Mouse (Mus musculus) lung, postnatal 36 days (tissue): ENCODE results near the gene Nup85.
"Not testable (repeated sequence)": the region's sequence is repeated elsewhere in the genome, so short reads cannot be mapped to it uniquely, and the experiment has no call there.

Experiments
- DNase-seq: peaks from one replicate; pipeline ENCODE4 v3.0.0; 2022; ENCODE audit warnings: mixed read lengths

Nup85 gene

DNA sequence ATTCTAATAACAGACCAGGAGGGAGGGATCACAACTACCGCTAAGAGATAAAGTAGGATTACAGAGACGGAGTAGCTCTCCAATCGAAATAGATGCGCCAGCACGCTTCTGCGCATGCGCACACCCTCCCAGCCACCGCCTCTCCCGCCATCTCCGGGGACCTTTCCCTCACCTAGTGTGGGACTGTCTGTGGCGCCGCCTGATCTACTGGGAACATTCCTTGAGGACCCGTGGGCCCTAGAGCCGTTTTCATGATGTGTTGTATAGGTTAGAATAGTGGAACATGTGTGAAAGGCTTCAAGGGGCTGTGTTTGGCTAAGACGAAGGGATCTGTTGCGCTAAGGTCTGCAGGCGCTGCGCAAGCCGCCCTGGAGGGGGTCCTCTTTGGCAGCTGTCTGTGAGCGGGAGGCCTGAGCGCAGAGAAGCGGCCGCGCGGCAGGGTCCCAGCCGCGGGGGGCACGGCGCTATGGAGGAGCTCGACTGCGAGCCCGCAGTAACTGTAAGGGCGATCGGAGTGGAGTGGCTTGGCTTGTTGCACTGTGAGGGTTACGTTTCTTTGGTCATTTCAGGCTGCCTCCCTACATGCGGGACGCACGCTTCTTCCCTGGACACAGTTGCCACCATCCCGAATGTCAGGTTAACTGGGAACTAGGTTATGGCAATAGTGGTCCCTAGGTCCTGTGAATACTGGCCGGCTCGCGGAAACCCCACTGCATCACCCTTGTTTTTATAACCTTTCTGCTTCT is at the start of gene Nup85:
Nup85 (plus strand) TSS at position 371 of the 746 bp plus-strand sequence.
- DNase-seq = peak; percentile 98

DNA sequence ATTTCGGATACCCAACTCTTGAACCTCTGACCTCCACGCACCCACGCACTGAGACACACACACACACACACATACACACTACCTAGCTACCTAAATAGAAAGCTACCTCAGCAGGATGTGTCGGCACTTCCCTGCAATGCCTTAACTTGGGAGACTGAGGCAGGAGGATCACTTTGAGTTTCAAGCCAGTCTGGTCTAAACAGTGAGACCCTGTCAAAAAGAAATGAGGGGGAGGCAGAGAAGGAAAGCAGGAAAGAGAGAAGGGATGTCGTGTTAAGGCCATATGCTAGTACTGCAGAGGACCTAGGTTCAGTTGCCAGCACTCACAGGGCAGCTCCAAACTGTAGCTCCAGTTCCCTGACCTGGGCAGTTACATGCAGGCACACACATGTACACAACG is 49.2 kb upstream of the Nup85 start:
- no peak for DNase-seq

DNA sequence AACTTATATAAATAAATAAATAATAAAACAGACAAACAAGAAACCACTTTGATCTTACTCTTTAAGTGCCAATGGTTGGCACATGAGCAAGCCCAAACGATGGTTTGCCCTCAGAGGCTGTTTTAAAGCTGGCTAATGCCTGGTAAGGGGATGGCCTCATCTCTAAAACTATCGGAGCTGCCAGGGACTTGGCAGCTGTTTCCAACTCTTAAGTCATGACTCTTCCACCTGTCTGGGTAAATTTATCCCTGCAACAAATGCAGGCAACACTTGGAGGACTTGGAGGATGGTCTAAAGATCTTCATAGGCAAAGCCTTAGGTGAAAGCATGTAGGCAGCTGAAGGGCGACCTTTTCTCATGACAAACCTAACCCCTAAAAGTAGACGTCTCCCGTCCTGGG is 47.3 kb upstream of the Nup85 start:
- no peak for DNase-seq

DNA sequence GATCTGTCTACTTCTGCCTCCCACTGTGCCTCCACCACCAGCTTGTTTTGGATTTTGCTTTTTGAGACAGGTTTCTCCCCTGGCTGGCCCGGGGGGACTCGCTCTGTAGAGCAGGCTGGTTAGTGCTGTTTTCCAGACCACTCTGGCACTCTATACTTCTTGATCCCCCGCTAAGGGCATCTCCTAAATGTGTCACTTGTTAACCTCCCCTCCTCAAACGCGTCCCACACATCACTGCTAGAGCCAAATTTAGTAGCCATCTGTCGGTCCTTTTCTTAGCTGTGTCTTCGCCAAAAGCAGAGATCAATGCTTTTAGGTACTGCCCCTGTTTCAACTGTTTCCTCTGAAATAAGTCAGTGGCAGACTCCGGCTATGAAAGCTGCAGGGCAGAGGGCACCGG is 45.5 kb upstream of the Nup85 start:
- no peak for DNase-seq

DNA sequence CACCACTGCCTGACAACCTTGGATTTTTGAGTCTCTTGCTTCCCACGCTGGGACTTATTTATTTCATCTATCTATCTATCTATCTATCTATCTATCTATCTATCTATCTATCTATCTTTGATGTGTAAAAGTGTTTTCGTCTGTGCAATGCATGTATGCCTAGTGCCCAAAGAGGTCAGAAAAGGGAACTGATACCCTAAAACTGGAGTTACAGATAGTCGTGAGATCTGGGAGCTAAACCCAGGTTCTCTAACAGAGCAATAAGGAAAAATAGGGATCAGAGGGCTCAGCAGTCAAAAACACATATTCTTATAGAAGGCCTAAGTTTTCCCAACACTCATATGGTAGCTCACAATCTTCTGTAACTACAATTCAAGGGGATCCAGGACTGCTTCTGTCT is 44.7 kb upstream of the Nup85 start:
- no peak for DNase-seq

DNA sequence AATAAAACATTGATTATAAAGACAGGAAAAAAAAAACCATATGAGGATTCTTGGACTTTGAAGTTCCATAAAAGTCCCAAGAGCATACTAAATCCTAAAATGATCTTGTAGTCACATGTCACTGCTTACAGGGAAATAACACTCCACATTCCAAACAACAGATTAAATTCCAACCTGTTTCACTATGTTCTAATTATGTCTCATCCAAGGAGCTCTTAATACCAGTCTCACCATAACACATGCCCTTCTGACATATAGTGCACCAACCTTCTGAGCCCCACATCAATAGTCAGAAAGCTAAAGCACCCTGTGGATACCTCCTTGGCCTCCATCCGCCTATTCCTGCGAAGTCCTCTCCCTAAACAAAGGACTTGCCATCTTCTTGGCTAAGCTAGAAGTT is 44.0 kb upstream of the Nup85 start:
- no peak for DNase-seq

DNA sequence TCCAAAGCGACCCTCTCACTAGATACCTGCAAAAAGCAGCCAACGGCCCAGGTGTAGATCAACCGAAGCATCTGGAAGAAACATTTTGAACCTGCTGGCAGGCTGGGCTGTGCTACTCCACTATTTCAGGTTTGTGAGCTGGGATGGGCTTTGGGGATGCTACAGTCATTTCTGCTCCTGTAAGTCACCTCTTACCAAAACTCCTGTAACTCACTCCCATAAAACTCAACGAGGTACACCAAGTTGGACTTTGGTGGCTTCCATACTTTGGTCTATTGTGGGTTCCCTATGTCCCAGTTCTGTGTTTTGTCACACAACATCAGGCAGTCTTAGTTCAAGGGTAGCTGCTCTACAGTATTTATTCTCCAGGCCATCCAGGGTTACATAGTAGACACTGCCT is 43.2 kb upstream of the Nup85 start:
- DNase-seq = no peak

DNA sequence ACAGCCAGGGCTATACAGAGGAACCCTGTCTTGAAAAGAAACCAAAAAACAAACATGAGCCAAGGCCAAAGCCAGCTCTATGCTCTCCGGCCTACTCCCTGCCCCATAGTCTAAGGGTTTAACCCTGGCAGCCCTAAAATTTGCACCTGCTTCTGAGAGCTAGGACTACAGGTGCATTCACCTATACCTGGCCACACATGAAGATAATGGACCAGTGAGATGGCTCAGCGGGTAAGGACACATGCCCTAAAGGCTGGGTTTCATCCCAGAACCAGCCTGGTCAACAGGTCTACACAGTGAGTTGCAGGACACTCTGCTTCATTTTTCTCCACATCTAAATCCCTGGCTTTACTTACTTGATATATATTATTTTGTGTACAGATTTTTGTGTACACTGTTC is 42.0 kb upstream of the Nup85 start:
- DNase-seq = no peak

DNA sequence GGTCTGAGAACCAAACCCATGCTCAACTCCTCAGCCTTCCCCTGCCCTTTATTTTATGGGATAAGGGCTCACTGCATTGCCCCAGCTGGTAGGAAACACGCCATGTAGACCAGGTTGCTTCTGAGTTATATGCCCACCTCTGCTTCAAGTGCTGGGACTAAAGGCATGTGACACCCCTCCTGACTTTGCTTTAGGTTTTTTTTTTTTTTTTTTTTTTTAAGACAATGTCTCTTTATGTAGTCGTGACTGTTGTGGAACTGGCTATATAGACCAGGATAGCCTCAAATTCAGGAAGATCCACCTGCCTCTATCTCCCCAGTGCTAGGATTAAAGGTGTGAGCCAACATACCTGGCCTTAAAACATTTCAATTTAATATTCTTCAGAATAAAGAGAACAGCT is 41.5 kb upstream of the Nup85 start:
- DNase-seq = no peak

DNA sequence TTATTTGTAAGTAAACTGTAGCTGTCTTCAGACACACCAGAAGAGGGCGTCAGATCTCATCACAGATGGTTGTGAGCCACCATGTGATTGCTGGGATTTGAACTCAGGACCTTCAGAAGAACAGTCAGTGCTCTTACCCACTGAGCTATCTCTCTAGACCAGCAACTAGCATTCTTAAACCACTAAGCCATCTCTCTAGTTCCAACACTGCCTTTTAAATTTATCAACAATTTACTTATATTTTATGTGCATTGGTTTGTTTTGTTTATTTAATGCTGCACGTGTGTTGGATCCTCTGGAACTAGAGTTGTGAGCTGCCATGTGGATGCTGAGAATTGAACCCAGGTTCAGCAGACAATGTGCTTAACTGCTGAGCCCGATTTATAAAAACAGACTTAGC is 37.8 kb upstream of the Nup85 start:
- not testable (repeated sequence) for DNase-seq

DNA sequence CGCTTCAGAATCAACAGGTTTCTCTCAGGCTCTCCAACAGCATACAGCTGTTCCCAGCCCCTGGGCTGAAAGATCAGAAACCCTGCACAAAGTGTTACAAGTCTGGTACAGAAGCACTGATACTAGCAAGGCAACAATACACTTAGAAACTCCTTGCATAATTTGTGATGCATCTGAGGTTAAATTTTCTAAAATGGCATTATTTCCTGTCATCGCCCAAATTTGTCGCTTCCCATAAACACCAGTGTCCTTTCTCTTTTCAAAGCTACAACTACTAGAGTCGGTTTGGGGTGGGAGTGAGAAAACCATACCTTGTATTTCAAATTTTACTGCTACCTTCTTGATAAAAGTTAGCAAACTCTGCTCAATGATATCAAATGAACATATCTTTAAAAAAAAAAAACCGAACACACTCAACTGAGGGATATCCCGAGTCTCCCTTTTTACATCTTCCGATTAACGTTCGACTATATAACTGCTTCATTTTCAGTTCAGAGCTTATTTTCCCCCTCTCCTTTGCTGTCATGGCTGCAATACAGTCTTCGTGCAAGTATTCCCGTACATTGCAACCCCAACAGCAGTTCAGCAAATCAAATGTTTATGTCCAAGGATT is 29.4 kb upstream of the Nup85 start:
- DNase-seq = no peak

DNA sequence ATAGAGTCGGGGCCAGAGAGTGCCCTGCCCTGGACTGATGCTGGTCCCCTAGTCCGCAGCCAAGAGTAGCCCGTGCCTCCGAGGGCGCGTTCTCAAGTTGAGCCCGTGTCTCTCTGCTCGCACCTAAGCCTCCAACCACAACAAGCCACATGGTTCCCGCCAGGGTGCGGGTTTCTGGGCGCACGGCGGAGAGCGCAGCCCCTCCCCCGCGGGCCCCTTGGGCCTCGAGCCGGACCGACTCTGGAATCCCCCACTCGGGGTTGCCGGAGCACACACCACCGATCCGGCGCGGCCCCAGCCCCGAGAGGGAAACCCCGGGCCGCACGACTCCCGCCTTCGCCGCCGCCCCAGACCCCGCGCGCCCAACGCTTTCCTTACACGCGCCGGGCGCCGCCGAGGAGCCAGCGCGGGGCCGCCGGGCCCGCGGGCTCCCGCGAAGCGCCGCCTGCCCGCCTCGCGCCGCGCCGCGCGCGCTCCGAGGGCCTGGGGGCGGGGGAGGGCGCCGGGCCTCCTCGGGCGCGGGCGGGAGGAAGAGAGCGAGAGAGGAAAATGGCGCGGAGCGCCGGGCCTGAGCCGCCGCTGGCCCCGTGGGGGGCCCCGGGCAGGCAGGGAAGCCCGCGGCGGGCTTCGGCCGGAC is 28.7 kb upstream of the Nup85 start:
- peak; percentile 53 for DNase-seq

DNA sequence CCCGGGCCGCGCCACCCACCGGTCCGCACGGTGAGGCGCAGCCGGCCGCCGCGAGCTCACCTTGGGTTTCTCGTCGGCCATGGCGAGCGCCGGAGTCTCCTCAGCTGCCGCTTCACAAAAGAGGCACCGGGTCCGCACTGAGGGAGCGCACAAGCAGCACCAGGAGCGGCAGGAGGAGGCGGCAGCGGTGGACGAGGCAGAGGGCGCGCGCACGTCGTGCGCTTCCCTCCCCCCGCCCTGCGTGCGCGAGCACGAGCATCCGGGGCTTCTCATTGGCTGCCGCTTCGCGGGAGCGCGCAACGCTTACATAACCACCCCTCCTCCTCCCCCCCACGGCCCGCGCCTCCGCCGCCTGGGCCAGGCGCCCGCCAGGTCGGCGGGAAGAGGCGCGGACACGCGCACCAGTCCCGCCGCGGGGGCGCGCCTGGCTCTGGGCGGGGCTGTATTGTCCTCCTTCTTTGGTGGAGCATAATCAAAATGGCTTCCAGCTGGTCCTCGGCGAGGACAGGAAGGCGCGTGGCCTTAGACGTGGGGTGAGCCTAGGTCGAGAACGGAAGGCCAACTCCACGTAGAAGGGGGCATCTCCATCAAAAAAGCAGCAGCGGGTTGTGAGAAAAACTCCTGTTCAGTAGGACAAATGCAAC is 28.1 kb upstream of the Nup85 start, which contains the start of gene Sumo2:
Sumo2 (minus strand) TSS at position 239 of the 644 bp plus-strand sequence.
- DNase-seq = peak; percentile 98

DNA sequence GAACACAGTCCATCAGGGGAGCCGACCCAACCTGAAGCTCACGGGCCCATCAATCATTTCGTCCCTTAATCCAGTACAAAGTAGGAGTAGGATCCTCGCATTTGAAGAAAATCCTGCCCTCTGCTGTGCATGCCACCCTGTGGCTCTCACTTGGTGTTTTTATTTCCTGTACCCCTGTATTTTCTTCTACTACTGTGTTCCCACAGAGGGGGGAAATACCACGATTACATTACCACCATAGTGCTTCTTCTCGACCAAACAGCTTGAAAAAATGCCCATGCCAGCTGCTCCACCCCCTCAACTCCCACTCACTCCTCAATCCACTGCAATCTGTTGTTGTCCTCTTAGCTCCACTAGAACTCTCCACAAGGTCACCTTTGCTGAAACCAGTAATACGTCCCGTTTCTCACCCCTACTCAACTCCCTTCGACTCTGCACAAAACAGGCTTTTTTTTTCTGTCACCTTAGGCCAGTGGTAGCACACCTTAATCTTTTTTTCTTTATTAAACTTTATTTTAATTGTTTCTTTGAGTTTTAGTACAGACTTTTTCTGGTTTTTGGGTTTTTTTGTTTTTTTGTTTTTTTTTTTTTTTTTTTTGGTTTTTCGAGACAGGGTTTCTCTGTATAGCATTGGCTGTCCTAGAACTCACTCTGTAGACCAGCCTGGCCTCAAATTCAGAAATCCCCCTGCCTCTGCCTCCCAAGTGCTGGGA is 27.2 kb upstream of the Nup85 start:
- no peak for DNase-seq

DNA sequence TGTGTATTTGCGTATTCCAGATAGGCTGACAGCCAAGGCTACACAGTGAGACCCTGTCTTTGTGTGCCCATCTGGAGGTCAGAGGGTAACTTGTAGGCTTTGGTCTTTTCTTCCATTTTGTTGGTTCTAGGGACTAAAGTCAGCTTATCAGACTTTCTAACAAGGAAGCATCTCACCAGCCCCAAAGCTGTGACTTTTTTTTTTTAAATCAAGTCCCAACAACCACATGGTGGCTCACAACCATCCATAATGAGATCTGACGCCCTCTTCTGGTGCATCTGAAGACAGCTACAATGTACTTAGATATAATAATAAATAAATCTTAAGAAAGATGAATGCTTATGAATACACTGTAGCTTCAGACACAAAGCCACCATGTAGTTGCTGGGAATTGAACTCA is 26.2 kb upstream of the Nup85 start:
- peak; percentile 33 for DNase-seq

DNA sequence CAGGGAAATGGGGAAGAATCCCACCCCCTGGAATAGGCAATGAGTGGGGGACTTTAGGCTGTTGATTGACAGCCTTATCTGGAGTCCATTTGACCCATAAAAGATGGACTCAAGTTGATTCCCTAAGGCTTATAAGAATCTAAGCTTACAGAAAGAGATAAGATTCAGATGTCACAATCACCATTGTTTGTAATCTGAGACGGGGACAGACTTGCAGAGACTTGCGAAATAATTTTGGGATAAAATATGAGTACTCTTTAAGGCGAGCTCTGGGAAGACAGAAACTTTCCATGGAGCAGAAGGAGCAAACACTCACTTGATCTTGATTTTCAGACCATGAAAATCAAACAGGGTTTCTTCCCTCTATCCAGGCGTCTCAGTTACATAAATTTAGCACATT is 20.7 kb upstream of the Nup85 start:
- no peak for DNase-seq

DNA sequence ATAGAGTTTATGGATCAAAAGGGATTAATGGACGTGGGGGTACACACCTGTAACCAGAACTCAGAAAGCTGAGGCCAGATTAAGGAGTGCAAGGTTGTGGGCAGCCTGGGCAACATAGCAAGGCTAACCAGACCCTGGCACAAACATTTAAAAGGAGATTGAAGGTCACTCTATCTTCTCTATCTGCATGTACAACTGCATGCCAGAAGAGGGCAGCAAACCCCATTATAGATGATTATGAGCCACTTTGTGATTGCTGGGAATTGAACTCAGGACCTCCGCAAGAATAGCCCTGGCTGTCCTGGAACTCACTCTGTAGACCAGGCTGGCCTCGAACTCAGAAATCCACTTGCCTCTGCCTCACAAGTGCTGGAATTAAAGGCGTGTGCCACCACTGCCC is 11.5 kb upstream of the Nup85 start:
- DNase-seq = peak; percentile 57

DNA sequence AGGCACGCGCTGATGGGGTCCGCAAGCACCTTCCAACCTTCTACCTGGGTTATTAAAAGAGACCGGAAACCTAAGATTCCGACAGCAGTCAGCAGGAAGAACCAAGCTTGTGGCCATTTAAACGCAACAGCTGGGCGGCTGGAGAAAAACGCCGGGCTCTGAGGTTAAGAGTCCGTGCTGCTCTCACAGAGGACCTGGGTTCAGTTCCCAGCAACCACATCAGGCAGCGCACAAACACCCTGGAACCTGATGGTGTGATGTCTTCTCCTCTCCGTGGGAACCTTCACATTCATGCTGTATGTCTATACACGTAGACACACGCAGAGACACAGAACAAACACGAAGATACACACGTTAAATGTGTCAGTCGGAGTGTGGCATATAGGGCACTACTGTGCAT is 8.5 kb upstream of the Nup85 start:
- no peak for DNase-seq

DNA sequence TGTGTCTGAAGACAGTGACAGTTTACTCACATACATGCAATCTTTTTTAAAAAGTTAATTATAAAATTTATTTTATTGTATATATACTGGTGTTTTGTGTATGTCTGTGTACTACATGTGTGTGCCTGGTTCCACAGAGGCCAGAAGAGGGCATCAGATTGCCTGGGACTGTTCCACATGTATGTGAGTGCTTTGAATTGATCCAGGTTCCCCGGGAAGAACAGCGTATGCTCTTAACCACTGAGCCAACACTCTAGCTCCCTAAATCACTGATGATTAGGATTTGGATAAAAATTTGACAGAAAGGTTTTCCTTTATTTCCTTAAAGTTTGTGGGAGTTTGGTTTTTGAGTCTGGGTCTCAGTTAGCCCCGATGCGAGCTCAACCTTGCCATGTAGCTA is 828 bp upstream of the Nup85 start:
- peak; percentile 28 for DNase-seq

DNA sequence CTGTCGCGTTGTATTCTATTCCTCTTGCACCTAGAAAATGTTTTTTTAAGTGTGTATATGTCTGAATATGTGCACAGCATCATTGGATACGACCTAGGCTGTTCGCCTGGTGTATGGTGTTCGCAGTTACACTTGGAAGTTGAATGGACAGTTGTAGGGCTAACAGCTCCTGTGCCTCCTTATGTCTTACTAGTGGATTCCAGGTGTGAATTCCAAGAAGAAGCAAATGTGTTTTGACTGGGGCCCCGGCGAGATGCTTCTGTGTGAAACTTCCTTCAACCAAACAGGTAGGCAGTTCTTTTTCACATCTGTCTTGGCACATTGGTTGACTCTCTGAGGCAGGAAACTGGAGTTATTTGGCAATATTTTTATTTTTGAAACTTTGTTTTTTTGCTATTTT is 727 bp downstream of the Nup85 start:
- DNase-seq = no peak

DNA sequence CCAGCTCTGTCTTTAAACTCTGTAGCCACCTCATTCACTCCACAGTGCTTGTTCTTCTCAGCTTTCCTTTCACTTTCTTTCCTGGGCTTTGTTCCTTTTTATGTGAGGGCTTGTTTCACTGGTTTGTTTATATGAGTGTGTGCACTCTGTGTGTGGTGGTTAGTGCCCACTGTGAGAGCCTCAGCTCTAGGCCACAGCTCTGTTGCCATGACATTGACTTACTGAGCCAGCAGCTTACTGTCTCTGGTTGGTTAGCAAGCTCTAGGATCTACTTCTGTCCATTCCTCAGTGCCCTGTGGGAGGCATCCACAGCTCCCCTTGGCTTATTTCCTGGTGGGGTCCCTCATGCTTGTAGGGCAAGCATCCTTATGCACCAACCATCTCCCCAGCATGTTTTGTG is 14.8 kb downstream of the Nup85 start:
- DNase-seq = no peak

DNA sequence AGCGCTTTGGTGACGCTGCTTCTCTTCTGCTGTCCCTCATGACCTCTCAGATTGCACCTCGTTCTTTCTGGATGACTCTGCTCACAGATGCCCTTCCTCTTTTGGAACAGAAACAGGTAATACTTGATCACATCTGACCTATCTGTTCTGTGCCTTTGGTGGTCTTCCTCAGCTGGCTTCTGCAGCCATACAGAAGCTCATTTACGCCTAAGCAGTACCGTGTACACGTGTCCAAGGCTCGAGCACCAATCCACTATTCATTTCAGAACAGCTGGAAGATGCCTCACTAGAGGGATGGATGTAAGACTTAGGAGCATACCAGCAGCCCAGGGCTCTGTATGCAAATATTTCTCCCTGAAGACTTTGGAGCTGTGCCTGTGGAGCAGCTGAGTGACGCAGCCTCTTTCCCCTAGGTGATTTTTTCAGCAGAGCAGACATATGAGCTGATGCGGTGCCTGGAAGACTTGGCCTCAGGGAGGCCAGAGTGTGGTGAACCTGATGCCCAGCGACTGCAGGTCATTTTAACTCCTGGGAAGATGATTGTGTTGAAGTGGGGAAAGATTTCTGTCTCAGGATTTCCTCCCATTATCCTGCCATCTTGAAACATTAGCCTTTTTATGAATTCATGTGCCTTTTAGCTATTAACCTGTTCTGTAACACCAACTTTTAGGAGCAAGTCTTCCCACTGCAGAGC is 18.8 kb downstream of the Nup85 start:
- no peak for DNase-seq
